Mouse (Mus musculus): ENCODE measurements at regions not wholly inside any gene's neighbourhood (a gene's known extent, or its start where the extent isn't known, plus 50 kb on each side); places are given as distances from the start of the nearest gene placed in this dataset.
A peak's percentile ranks its signal among the peaks of the same experiment; 100 is the strongest.

DNA sequence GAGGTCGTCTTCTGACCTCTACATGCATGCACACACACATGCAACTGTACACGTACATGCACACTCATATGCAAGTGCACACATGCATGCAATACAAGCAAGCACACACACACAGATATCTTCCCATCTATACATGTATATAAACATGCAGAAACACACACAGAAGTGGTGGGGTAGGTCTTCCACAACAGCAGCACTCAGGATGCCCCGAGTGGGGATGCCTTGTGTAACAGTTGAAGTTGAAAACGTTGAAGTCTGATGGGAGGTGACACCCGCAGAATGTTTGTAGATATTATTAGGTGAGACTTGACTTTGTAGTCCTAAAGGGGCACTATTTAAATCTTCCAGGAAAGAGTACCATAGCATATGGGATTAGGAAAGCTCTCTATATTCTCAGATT is 87.9 kb upstream of the Cxcr4 start:
- ATAC-seq (replicated peaks; ENCODE audit: poor library complexity): no peak

DNA sequence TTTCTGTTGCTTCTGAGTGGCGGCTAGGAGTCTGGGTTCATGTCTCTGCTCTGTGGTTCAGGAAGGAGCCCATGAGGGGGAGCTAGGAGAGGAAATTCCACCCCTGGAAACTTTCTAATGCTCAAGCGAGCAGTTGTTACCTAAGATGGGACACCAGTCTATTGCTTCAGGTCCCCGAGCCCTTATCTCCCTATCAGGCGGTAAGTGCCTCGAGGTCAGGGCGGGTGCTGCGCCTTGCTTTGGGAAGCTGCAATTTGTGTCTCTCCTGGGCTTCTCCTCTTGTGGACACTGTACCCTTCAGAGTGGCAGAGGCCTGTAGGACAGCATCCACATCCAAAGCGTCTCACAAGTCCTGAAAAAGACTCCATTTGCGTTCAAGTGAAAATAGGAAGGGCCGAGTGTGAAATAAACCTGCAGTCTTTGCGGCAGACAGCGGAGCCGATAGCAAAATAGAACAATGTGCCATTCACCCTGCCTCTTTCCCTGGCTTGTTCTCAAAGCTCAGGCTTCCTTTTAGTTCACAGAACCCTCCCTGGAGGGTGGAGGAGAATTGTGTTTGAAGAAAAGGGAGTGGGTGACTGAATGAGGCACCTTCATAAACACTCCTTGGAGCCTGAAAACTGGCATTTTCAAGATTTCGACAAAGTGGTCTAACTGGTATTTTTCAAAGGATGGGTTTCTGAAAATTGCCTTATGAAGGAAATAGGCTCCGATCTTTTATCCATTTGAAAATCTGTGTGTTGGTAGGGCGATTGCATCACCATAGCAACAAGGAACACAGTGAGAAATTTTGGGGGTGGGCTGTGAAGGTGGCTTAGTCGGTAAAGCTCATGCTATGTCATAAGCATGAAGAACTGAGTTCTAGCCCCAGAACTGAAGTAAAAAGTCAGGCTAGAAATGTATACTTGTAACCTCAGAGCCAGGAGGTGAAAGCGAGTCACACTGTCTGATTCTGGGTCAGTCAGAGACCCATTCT is 87.2 kb upstream of the Cxcr4 start:
- ATAC-seq (replicated peaks; ENCODE audit: poor library complexity): peak; percentile 29

DNA sequence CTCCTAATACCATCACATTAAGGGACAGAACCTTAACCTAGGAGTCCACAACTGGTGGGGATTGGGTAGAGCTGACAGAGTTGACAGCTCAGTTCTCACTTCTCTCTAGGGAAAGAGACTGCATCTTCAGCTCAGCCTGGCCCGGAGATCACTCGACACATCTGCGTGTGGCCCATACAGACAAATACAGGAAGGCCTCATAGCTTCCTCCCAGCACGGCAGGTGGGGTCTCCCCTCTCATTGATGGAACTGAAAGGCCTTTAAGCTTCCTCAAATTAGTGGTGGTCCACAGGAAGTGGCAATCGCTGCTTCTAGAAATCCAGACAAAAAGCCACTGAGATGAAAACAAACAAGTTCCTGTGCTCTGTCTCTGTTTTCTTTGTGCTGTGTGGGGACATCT is 83.4 kb upstream of the Cxcr4 start:
- ATAC-seq (replicated peaks; ENCODE audit: poor library complexity): peak; percentile 78

DNA sequence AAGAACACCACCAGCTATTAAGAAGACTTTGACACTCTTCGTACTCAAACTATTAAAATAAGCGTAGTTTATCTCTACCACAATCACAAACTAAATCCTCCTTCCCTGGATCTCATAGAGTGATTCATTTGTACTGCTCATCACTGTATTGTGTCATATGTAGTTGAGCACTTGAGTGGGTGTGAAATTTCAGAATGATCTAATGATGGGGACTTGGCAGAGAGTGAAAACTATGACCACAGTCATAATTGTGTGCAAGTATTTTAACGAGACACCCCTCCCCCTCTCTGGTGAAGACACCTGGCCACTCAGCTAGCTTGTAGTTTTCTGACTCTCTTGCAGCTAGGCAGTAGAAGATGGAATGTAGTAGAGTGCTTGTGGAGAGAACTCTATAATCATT is 80.2 kb upstream of the Cxcr4 start:
- no peak for ATAC-seq (replicated peaks; ENCODE audit: poor library complexity)

DNA sequence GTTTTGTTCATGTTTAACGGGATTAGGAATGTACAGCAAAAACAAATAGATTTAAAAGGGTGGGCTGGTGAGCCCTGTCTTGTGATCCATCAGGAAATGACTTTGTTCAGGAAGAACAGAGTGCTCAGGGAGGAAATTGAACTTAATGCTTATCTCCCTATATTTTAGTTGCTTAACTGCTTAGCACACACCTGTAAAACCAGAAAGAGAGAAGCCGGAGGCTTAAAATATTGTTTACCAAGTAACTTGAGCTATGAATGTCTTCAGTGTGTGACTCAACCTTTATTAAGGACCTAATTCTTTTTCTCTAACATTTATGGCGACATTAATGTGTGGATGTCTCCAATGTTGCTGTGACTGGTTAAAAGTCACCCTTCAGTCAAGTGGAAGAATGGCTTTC is 79.4 kb upstream of the Cxcr4 start:
- no peak for ATAC-seq (replicated peaks; ENCODE audit: poor library complexity)

DNA sequence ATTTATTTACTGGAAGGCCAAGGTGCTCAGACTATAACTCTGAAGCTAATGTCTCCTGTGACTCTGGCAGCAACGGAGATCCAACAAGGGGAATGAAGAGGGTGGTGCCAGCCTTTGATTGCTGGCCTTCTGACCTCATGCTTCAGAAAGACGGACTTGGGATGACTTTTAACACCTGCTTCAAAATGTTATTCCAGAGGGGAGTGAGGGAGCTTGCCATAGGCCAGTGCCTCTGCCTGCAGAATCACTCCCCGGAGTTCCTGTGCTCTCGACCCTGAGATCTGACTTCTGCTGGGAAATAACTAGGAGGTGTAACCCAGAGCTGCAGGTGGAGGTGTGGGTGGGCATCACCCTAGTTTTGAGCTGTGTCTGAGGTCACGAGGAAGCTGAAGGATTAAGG is 78.9 kb upstream of the Cxcr4 start:
- ATAC-seq (replicated peaks; ENCODE audit: poor library complexity): no peak

DNA sequence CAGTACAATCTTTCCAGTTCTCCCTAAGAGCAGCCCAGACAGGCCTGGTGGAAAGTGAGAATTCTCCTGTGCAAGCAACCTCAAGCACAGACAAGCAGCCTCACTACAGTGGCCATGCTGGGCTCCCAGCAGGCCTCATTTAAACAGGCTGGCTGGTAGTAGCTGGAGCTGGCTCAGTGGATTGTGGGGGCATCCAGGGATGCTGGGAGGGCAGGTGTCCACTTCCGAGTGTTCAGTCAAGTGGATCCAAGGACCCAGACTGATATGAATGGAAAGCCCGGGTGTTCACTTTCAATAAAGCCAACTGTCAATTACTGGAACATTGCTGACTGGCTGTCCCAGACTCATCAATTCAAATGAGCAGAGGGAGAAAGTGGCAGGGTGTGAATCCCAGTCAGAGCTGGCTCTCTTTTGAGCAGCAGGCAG is 77.2 kb upstream of the Cxcr4 start:
- no peak for ATAC-seq (replicated peaks; ENCODE audit: poor library complexity)

DNA sequence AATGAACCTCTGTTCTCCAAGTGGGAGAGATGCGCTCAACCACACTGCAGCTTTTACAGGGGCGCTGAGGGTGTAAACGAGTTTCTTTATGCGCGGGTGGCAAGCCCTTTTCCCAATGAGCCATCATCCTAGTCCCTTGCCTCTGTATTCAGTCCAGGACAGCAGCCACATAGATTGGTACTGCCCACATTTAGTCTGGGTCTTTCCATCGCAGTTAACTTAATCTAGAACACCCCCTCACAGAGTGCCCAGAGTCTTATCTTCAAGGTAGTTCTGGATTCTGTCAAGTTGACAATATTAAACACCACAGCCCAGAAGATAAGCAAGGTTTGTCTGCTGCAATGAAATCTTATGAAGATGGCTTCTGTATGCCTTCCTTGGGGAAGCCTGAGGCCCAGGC is 76.6 kb upstream of the Cxcr4 start:
- 0 out of 2 replicates have a peak, but pooled peaks have one; percentile 37 for ATAC-seq (replicated peaks; ENCODE audit: poor library complexity)

DNA sequence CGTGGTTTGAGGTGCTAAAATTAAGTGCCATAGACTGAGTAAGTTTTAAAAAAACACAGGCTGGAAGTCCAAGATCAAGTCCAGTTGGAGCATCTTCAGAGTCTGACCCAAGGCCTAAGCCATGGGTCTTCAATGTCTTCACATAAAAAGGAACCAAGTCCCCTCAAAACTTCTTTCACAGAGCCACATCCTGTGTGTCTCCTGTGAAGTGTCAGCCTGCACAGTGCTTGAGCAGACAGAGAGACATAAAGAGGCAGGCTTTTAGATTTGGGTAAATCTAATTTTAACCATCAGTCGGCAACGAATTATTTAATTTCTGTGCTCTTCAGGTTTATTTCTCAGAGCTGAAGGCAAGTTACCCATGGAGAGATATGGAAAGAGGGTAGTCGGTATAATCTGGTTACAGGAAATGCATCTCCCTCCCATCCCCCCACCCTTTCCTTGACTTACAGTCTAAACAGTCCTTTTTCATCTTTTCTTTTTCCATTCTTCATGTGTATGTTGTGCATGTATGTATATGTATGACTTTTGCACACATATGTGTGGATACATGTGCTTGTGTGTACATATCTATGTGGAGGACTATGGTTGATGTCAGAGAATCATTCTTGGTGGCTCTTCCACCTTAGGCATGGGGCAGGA is 75.1 kb upstream of the Cxcr4 start:
- ATAC-seq (replicated peaks; ENCODE audit: poor library complexity): no peak

DNA sequence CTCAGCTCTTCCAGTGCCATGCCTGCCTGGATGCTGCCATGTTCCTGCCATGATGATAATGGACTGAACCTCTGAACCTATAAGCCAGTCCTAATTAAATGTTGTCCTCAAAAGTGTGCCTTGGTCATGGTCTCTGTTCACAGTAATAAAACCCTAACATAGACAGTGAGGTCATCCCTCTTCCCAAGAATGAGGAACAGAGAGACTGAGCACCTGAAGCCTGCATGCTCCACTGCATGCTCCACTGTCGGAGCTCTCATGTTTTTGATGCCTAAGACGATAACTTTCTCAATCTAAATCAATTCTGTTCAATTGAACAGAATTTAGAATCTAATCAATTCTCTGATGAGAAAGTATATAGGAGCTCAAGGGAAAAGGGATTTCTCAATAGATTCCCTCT is 71.1 kb upstream of the Cxcr4 start:
- ATAC-seq (replicated peaks; ENCODE audit: poor library complexity): no peak

DNA sequence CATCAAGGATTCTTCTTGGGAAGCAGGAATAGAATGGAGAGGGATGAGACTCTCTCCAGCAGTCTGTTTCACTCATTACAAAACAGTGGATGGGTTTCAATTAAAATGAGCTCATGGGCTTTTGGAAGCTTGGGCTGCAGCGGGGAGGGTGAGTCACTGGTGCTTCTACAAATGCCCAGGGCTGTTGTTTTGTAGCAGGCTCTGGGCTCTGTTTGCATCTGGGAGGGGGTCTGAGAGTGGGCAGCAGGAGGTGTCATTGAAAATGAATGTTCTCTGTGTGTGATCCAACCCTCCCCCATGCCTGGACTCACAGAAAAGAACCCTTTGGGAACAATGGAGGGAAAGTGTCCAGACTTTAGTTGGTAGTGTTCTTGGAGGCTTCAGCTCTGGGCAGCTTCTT is 67.8 kb upstream of the Cxcr4 start:
- no peak for ATAC-seq (replicated peaks; ENCODE audit: poor library complexity)

DNA sequence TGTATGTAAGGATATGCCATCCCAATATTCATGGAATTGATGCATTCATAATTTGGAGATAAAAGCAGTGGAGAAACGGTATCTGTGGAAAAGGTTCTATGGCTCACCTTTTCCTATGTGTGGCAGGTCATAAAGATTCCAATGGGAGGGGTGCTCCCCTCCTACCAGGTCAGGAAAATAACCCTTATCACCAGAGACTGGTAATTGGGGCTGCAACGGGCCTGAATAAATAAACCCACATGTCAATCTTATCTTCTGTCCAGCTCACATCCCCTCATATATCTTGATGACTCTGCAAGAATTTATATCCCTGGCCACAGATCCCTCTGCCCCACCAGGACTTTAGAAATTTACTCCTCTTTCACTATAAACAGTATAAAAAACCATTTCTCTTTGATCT is 66.7 kb upstream of the Cxcr4 start:
- ATAC-seq (replicated peaks; ENCODE audit: poor library complexity): 0 out of 2 replicates have a peak, but pooled peaks have one; percentile 4

DNA sequence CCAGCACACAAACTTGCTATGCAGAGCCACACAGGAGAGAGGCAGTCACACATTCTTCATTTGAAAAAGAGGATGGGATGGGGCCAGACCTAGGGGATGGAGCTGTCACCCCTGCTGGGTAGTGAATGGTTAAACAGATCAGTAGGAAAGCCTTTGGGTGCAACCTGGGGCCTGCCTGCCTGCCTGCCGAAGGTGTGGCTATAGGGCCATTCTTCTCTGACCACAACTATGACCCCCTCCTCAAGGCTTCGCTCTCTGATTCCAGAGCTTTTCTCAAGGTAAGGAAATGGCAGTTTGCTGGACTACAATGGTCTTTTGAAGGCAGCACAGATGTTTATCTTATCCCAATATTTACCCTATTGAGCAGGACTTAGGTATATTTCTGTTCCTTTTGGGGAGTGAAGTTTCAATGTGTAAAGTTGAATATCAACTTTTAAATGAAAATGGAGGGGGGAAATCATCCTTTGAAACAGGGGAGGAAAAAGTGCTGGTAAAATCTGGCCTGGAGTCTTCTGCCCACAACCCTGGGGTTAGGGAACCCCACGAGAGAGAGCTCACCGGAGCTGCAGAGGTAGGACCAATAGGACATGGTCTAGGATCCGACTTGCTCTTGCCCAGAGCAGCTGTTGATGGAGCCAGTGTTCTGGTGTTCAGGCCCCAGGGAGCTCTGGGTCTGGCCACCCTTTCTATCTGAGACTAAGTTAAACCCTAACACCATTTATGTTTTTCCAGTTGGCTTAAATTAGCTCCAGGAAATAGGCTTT is 62.2 kb upstream of the Cxcr4 start:
- no peak for ATAC-seq (replicated peaks; ENCODE audit: poor library complexity)

DNA sequence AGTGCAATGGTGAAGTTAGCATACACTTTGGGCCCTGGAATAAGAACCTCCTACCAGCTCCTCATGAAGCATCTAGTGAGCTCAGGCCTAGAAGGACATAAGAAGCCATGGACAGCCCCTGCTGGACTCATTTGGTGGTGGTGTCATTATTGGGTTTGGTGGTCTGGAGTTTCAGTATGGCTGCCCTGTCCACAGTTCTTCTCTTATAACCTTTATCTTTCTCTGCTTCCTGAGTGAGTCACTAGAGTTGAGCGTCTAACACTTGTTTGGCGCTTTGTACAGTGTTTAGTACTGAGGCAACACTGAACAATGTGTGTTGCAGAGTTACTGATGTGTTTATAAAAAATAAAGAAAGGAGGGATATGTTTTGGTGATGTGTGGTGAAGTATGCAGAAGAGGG is 58.5 kb upstream of the Cxcr4 start:
- no peak for ATAC-seq (replicated peaks; ENCODE audit: poor library complexity)

DNA sequence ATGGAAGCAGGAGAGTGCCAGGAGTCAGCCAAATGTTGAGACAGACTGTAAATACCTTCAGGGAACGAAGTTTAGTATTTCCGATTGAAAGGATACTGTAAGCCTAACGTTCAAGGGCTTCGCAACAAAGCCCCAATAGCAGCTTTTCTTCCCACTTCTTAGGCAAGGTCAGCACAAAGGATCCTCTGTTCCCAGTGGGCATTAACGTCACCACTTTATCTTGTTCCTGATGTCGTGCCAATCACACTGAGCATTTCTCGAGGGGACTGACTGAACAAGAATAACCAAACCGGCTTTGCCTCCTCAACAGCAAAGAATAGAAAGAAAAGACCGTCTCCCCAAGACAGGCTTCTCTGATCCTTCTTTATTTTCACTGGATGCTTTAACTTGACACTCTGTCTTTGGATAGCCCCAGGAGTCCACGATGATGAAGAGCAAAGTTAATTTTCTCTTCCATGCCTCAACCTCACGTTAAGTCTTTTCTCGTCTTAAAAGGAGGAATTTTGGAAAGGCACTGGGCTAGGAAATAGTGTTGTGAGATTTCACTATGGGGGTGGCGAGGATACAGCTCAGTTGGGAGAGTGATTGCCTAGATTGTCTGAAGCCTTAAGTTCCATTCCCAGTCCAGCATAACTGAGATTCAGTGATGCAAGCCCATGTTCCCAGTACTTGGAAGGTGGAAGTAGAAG is 57.5 kb upstream of the Cxcr4 start:
- ATAC-seq (replicated peaks; ENCODE audit: poor library complexity): no peak

DNA sequence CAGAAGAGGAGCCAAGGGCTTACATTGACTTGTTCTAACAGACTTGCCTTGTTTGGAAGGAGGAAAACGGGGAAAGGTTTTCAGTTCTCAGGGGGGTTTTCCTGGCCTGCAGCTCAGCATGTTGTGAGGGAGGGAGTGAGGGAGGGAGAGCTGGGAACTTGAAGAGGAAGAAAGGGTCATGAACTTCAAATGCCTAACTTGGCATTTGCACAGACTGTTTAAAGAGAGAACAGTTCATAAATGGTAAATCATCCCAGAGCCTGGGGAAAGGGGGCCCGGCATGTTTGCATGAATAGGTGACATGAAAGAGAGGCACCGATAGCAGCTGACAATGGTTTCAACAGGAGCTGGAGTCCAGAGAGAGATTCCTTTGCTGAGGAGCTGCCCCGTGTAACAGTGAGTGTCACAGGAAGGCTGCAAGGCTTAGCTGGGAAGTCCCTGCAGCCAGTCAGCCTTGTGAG is 51.3 kb upstream of the Cxcr4 start:
- no peak for ATAC-seq (replicated peaks; ENCODE audit: poor library complexity)

DNA sequence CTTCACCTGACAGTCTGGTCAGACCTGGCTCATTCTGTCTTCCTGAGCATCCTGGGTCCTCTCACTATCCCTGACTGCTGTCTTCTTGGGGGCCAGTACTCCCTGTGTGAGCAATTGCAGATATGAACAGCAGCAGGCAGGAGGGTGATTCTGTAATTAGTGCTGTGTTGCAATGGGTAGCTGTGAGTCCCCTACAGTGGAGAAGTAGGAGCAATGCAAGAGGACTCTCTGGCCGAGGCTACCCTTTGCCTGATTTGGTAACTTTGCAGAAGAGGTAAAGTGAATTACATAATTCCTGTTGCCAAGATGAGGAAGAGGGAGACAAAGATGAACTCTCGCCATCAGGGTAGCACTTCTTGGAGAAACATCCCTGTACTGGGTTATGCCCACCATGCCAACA is 50.1 kb upstream of the Cxcr4 start:
- ATAC-seq (replicated peaks; ENCODE audit: poor library complexity): peak; percentile 98
